Mouse (Mus musculus) T-helper 1 cell (primary cell): ENCODE measurements around the gene Parp9.
"Not testable (repeated sequence)": the region's sequence is repeated elsewhere in the genome, so short reads cannot be mapped to it uniquely, and the experiment has no call there.

Experiments used
- in situ Hi-C: fragments of 300-600 bp; cut with MboI, MseI; formaldehyde crosslinking; loops from one replicate; pipeline ENCODE4 v1.15.1; 2025; ENCODE audit warnings: high pct_unique_total_duplicates

Parp9 gene

DNA sequence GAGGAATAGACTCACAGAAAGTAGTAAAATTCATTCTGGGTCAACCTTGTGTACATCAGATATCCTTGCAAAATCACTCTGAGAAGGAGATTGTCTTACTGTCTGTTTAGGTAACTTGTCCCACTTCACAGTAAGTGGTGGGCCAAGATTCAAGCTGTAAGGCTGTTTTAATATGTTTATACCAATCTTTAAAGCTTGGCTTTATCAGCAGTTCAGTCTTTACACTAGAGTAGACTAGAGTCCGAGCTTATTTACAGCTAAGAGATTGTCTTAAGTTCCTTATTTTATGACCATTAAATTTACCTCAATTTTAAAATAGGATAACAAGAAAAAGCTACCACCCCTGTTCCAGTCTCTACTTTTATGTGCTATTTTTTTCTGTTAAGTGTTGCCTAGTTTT is 49.7 kb downstream of the Parp9 start:
- in situ Hi-C loops, result no loop called here

DNA sequence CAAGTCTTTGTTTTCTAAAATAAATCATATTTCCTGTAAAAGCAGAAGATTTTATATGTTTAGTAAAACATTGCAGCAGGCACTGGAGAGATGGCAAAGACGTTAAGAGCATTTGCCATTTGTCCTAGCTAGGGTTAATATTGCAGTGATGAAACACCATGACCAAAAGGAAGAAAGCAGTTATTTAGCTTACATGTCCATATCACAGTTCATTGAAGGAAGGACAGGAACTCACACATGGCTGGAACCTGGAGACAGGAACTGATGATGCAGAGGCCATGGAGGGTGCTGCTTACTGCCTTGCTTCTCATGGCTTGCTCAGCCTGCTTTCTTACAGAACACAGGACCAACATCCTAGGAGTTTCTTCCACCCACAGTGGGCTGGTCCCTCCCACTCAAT is 54.1 kb downstream of the Parp9 start:
- in situ Hi-C loops, result no loop called here

DNA sequence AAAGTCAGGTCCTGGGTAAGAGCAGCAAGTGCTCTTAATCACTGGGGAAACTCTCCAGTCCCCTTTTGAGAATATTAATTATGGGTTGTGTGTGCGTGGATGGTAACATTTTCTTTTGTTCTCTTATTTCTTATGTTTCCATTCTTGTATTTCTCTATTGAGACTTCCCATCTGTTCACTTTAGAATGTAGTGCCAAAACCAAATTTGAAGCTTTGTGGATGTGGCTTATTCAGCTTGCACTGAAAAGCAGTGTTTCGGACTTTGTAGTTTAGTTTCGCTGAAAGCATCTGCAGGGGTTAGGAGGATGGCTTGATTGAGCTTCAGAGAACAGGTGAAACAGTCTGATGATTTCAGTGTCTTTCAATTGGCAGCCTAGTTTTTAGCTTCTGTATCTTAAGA is 55.0 kb downstream of the Parp9 start:
- in situ Hi-C loops, result no loop called here

DNA sequence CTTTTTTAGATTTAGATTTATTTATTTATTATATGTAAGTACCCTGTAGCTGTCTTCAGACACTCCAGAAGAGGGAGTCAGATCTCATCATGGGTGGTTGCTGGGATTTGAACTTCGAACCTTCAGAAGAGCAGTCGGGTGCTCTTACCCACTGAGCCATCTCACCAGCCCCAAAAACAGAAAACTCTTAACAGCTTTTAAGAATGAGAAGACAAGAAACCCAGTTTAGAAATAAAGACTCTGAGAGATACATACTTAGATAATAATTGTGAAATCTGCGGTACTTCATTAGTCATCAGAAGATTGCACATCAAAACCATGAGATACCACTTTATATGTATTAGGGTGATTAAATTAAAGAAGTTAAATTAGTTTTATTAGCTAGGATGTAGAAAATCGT is 60.6 kb downstream of the Parp9 start:
- in situ Hi-C loops, result not testable (repeated sequence)

DNA sequence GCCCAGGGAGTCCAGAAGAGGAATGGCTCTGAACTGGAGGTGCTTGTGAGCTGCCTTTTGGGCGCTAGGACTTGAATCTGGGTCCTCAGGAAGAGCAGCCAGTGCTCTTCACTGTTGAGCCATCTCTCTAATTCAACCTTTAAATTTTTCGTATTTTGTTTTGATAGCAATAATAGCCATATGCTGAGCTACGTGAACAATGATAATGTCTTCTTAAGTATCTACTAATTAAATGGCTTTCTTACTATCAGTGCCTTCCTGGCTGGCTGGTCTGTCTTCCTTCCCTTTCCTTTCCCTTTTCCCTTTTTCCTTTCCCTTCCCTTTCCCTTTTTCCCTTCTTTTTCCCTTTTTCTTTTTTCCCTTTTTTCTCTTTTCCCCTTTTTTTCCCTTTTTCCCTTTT is 70.1 kb downstream of the Parp9 start:
- in situ Hi-C loops, result no loop called here

DNA sequence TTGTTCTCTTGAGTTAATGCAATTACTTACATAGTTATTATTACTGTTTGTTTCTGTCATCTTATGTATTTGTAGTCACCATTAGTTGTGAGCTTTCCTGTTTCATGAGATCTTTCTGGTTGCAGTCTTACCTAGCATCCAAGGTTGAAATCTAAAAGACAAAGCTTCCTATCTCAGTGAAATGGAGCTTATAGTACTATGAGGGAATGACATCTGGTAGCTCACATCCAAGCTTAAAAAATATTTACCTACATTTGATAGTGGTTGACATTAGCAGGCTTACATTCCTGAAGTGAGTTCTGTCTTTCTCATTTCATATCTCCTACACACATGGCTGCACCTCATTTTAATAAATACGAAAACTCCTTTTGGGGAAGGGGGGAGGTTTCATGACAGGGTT is 78.1 kb downstream of the Parp9 start:
- in situ Hi-C loops, result loop anchor here (10.0 kb wide), 1 partner anchor 1728 kb away; no protein-coding TSS in a partner anchor
